Mouse (Mus musculus): ENCODE data around the gene Vma21.

Vma21 gene

DNA sequence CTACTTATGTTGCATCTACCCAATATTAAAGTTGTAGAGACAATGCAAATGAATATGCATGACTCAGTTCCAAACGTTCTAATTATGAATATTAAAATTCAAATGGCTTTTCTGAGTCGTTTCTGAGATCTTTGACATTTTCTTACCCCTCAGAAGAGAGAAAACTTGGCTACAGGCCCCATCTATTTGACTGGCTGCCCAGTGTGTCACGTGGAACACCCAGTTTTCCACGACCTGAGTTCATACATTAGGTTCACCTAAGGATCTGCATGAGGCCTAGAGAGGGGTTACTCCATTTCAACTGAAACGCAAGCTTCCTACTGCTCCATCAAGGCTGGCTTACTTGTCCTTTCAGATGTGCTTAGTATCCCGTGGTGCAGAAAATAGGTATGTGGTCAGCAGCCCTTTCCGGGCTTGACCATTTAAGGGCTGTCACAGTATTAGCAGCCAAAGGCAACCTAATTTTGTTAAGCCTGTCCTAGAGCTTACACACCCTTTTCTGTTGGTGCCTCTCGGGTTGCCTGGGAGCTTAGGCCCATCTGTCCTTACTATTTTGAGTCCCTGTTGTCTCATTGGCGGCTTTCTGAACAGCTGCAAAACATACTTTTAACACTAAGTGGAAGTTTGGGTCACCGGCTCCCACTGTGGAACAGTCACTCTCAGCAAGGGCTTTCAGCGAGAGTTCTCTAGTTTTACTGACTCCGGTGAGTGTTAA lies at the start of gene Vma21:
Gene Vma21 (plus strand): TSS at position 294 of the 715 bp plus-strand sequence.
- no peak for DNase-seq

DNA sequence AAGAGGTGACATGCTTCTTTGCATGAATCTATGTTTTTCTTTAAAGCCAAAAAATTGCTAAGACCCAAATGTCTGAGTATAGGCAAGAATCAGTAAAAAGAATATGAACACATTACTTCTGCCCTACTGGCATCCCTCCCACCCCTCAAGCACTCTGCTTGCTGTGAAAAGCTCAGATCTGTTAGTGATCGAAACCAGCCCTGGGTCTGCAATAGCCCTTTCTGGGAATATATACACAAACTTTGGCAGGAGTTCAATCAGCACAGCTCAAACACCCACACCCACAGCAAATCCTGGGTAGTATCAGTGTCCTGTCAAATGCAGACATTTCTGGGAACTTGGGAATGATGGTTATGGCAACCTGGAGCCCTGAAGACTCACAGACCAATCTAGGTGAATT lies 47.8 kb upstream of the Vma21 start:
- no peak for DNase-seq

DNA sequence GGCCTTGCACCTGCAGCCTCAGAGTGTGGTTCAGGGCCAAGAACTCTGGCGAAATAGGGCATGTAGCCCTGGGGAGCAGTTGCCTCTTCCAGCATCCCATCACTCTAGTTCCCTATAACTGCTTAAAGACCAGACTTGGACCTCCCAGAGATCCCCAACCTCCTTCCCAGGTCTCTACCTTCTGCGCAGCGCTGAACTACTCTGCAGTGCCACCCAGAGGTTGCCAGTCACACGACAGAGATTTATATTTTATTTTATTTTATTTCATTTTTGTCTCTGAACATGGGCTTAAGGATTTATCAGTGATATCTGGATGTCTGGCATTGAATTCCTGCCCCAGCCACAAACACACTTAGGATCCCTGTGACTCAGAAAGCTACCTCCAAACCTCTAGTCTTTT lies 24.6 kb upstream of the Vma21 start:
- DNase-seq: no peak

- DNase-seq: no peak
Observed at GRCm38 (mm10) chrX:71797766-71798165, 18.0 kb upstream of the Vma21 start.

GRCm38 (mm10) chrX:71798883-71799282 lies 16.8 kb upstream of the Vma21 start:
- DNase-seq: no peak

DNA sequence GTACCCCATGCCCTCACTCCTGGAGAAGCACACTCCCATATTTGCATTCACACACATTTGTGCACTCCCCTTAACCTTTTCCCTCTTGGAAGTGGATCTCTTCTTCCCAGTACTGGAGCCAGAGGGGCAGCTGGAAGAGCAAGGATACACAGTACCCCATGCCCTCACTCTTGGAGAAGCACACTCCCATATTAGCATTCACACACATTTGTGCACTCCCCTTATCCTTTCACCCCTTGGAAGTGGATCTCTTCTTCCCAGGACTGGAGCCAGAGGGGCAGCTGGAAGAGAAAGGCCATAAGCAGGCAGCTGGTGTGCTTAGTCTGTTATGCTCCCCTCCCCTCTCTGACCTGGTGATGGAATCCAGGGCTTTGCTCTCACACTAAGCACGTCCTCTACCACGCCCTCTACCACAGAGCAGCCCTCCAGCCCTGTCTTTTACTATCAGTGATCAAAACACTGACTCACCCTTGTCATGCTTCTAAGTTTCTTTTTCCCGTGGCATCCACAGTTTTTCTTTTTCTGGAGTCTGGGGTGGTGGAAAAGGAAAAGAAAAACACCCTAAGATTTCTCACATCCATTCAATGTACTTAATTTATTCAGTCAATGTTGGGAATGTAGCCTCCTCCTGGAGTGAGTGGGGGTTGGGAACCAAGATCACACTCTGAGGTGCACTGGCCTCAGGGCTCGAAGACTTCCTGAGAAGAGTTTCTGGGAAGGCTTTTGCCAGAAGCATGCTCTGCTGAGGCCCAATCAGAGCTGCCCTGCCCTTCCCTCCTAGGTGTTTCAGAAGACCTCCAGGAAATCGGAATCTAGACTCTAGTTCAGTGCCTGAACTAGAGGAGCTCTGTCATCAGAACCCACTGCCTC lies 3.5 kb upstream of the Vma21 start:
- no peak for DNase-seq

DNA sequence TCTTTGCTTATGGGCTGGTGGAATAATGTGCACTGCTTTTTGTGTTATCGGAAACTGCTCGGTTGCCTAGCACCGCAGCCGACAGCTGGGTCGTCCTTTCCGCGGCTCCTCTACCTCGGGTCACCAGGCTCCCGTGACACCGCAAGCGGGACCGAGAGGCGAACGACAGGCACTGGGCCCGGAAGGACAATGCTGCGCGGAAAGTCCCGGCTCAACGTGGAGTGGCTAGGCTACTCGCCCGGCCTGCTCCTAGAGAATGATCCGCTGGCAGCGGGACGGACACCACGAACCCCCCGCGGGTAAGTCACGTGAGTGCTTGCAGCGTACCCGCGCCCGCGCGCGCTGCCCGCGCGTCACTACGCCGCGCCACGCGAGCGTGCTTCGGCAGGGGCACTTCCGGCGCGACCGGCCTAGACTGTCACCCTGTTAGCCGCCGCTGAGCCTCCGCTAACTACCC lies 705 bp downstream of the Vma21 start:
- peak; percentile 80 for DNase-seq

- no peak for DNase-seq
Observed at GRCm38 (mm10) chrX:71816931-71817361, 1.2 kb downstream of the Vma21 start.

DNA sequence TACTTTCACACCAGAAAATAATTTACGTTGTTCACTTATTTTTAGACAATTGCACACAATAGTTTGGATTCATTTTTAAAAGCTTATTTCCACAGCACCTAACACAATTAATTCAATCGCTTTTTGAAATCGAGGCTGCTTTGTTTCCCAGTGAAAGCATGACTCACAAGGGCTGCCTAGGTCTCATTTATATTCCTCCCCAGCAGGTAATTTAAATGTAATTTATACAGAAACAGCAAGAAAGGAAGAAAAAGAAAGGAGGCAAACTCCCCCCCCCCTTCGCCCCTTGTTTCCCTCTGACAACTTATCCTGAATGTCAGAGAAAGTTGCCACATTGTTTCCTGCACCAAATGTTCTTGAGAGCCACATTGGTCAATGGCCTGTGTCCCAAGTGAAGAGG lies 23.2 kb downstream of the Vma21 start:
- no peak for DNase-seq

- DNase-seq: no peak
Observed at GRCm38 (mm10) chrX:71846696-71847095, 31.0 kb downstream of the Vma21 start.

DNA sequence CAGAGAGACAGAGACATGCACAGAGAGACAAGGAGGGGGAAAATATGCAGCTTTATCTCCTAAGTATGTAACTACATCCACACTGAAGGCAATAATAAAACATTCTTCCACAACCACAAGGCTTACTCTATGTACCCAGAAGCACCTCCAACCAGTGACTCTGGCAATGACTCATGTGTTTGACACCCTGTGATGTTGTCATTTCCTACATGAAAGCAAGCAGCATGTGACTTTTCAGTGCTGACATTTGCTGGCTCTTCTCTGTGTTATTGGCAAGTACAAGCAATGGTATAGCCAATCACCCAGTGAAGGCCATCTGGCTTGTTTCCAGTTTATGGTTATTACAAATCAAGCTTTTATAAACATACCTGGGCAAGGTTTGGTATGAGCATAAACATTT lies 38.1 kb downstream of the Vma21 start:
- DNase-seq: no peak

Measured in thymus, postnatal 25 days (tissue).